Mouse (Mus musculus): ENCODE results near the gene Fam193a. TPM values are rescaled to one million over a fixed set of nuclear protein-coding genes. Genes with fewer than 3 reads are reported as not detected.

The Fam193a gene
- total and polyA plus RNA-seq, 3 experiments, result 17.4 to 74.9 (median 24.3) TPM

DNA sequence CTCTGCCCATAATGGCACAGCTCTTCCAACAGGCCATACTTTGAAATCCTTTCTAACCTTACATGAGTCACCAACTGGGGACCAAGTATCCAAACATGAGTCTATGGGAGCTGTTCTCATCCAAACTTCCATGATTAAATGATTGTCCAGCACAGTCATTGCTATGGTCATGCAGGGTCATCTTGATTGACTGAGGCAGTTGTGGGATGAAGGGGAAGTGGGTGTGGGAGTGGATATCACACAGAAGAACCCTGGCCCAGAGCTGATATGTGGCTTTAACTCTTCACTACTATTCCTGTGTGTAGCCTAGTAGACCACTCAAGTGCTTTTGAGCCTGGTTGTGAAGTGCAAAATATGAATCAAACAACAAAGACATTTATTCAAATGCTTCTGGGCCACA lies 145.4 kb downstream of the Fam193a start:
- DNase-seq (ENCODE audit: low spot score), result no peak
- H3K9me3 ChIP-seq (replicated peaks), result no peaks in the 10 kb centered on the region
- no peaks in the 10 kb centered on the region for H3K36me3 ChIP-seq (replicated peaks)
- no peak overlapping the region for H3K4me3 ChIP-seq (ENCODE audit: low read depth, low read length)
- no peaks in the 10 kb centered on the region for H3K27me3 ChIP-seq (ENCODE audit: insufficient read depth, low read length)
- peaks cover 42% of the 10 kb centered on the region for H3K4me1 ChIP-seq (ENCODE audit: insufficient read depth, low read depth, low read length)
- TF ChIP-seq TAL1 (conservative IDR thresholded peaks at IDR 0.05; ENCODE audit: low read depth, low read length) (no peak), POLR2AphosphoS5 (IDR thresholded peaks at IDR 0.05; ENCODE audit: insufficient replicate concordance, low read depth, low read length) (no peak), GATA2 (IDR thresholded peaks at IDR 0.05; ENCODE audit: borderline replicate concordance, low read depth, low read length) (no peak), GATA1 (IDR thresholded peaks at IDR 0.05; ENCODE audit: borderline replicate concordance, low read length) (no peak), CTCF (IDR thresholded peaks at IDR 0.05; ENCODE audit: low read depth, low read length) (no peak)
- ATAC-seq (ENCODE audit: extremely low read depth, insufficient number of reproducible peaks, low FRiP score, poor library complexity, severe bottlenecking), result no peak

DNA sequence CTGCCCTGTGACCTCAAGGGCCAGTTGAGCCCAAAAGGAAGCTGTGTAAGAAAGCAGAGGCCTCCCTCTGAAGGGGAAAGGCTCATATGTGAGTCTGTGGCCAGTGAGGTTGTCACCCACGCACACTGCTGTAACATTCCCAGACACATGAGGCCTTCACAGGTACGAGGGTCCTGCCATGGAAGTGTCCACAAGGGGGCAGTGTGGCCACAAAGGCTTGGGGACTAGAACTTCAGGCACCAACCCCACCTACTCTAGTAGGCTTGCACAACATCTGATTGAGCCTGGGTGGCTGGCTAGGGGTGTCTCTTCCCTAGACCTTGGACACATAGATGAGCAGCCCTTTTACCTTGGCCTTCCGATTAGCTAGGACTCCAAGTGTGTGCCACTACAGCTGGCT lies 148.2 kb downstream of the Fam193a start:
- Histone ChIP-seq H3K9me3 (replicated peaks) (no peaks in the 10 kb centered on the region), H3K4me1 (ENCODE audit: insufficient read depth, low read depth, low read length) (peaks cover 58% of the 10 kb centered on the region), H3K36me3 (replicated peaks) (no peaks in the 10 kb centered on the region), H3K4me3 (ENCODE audit: low read depth, low read length) (no peak overlapping the region), H3K27me3 (ENCODE audit: insufficient read depth, low read length) (peaks cover 5% of the 10 kb centered on the region; the same call in 1 of the 2 replicates)
- DNase-seq (ENCODE audit: low spot score), result peak; percentile 58
- ATAC-seq (ENCODE audit: extremely low read depth, insufficient number of reproducible peaks, low FRiP score, poor library complexity, severe bottlenecking), result no peak
- TF ChIP-seq CTCF (IDR thresholded peaks at IDR 0.05; ENCODE audit: low read depth, low read length) (peak; percentile 95), GATA2 (IDR thresholded peaks at IDR 0.05; ENCODE audit: borderline replicate concordance, low read depth, low read length) (no peak)

- peaks cover 52% of the 10 kb centered on the region for H3K4me1 ChIP-seq (ENCODE audit: insufficient read depth, low read depth, low read length)
- H3K27me3 ChIP-seq (ENCODE audit: insufficient read depth, low read length), result peaks cover 16% of the 10 kb centered on the region
- no peak overlapping the region for H3K4me3 ChIP-seq (ENCODE audit: low read depth, low read length)
- no peaks in the 10 kb centered on the region for H3K36me3 ChIP-seq (replicated peaks)
- no peak for DNase-seq (ENCODE audit: low spot score)
- ATAC-seq (ENCODE audit: extremely low read depth, insufficient number of reproducible peaks, low FRiP score, poor library complexity, severe bottlenecking), result no peak
- no peaks in the 10 kb centered on the region for H3K9me3 ChIP-seq (replicated peaks)
- TF ChIP-seq CTCF (IDR thresholded peaks at IDR 0.05; ENCODE audit: low read depth, low read length) (no peak), POLR2AphosphoS5 (IDR thresholded peaks at IDR 0.05; ENCODE audit: insufficient replicate concordance, low read depth, low read length) (no peak), TAL1 (conservative IDR thresholded peaks at IDR 0.05; ENCODE audit: low read depth, low read length) (no peak)
Observed at GRCm38 (mm10) chr5:34519389-34519910, 149.7 kb downstream of the Fam193a start.

DNA sequence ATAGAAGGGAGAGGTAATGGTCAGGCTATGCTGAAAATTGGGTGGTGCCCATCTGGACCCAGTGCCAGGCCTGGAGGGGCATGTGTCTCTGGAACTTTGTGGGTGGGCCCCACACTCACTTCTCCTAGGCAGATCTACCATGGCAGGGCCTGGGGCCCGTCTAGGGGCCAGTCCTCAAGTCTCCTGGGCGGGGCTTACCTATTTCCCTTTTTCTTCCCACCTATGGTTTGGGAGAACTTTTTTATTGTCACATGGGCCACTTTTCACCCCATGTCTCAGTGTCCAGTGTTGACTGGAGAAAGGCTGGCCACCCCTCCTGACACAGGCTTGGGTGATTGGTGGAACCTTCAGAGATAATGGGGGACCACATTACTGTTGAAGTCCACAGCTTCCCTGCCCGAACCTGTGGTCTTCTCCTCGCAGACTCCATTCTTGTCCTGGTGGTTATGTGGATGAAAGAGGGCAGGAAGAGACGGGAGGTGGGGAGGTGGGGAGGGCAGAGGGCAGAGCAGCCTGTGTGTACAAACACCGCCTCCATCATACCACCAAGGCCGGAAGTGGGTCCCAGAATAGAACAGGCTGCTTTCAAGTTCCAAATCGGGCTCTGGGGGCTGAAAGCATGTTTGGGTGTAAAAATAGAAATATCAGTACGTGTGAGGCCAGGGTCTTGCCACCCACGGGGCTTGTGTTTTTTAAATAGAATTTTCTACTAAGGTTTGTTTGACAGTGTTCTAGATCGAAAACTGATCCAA lies 150.9 kb downstream of the Fam193a start:
- no peak for TF ChIP-seq CTCF (IDR thresholded peaks at IDR 0.05; ENCODE audit: low read depth, low read length)
- TF ChIP-seq GATA1 (IDR thresholded peaks at IDR 0.05; ENCODE audit: borderline replicate concordance, low read length), result no peak
- TF ChIP-seq GATA2 (IDR thresholded peaks at IDR 0.05; ENCODE audit: borderline replicate concordance, low read depth, low read length), result no peak
- TF ChIP-seq TAL1 (conservative IDR thresholded peaks at IDR 0.05; ENCODE audit: low read depth, low read length), result no peak
- Histone ChIP-seq H3K27me3 (ENCODE audit: insufficient read depth, low read length) (peaks cover 18% of the 10 kb centered on the region), H3K36me3 (replicated peaks) (no peaks in the 10 kb centered on the region), H3K4me3 (ENCODE audit: low read depth, low read length) (no peak overlapping the region; the same call in 1 of the 2 replicates), H3K9me3 (replicated peaks) (no peaks in the 10 kb centered on the region), H3K4me1 (ENCODE audit: insufficient read depth, low read depth, low read length) (peaks cover 47% of the 10 kb centered on the region)
- ATAC-seq (ENCODE audit: extremely low read depth, insufficient number of reproducible peaks, low FRiP score, poor library complexity, severe bottlenecking) (peak; percentile 38; the same call in 1 of the 2 replicates), DNase-seq (ENCODE audit: low spot score) (peak; percentile 61)

DNA sequence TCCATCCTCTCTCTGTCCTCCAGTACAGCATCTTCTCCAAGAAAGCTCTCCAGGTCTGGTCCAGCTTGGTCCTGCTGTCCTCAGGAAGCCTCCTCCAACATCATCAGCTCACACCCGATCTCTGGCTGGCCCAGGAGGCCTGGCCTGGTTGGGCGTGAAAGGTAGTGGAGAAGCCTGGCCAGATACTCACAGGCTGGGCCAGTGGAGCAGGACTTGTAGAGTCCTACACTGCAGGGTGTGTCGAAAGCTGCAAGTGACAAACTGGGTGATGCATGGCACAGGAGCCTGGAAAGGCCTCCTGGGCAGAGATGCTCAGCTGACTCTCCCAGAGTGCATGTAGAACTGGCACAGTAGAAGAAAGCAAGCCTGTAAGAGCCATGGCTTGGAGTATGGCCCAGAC lies 151.6 kb downstream of the Fam193a start:
- no peak for TF ChIP-seq GATA2 (IDR thresholded peaks at IDR 0.05; ENCODE audit: borderline replicate concordance, low read depth, low read length)
- no peak for TF ChIP-seq GATA1 (IDR thresholded peaks at IDR 0.05; ENCODE audit: borderline replicate concordance, low read length)
- TF ChIP-seq CTCF (IDR thresholded peaks at IDR 0.05; ENCODE audit: low read depth, low read length), result no peak
- TF ChIP-seq POLR2AphosphoS5 (IDR thresholded peaks at IDR 0.05; ENCODE audit: insufficient replicate concordance, low read depth, low read length), result no peak
- TF ChIP-seq TAL1 (conservative IDR thresholded peaks at IDR 0.05; ENCODE audit: low read depth, low read length), result no peak
- DNase-seq (ENCODE audit: low spot score) (no peak), ATAC-seq (ENCODE audit: extremely low read depth, insufficient number of reproducible peaks, low FRiP score, poor library complexity, severe bottlenecking) (no peak)
- Histone ChIP-seq H3K36me3 (replicated peaks) (no peaks in the 10 kb centered on the region), H3K9me3 (replicated peaks) (no peaks in the 10 kb centered on the region), H3K4me1 (ENCODE audit: insufficient read depth, low read depth, low read length) (peaks cover 54% of the 10 kb centered on the region), H3K4me3 (ENCODE audit: low read depth, low read length) (no peak overlapping the region), H3K27me3 (ENCODE audit: insufficient read depth, low read length) (peaks cover 18% of the 10 kb centered on the region)

DNA sequence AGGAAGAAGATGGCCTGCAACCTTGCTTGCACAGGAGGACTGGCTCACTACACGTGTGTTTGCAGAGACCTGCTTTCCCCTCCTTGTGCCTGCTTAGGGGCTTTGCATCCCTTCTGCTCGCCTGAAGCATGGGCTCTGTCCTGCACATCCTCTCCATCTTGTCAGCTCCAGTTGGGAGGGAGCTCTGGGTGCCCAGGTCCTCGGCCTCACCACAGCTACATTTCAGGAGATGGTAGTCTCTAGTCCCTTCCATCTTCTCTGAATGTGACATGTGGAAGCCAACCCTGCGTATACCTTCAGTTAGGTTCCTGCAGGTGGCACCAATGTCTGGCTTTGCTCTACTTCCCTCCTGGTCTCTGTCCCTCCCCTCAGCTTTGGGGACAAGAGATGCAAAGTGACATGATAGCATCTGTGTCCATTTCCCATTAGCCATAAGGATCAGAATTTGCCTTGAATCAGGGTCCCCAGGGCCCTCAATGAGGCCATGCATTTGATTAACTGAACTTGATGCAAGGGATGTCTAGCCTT lies 154.3 kb downstream of the Fam193a start:
- Histone ChIP-seq H3K27me3 (ENCODE audit: insufficient read depth, low read length) (peaks cover 22% of the 10 kb centered on the region), H3K36me3 (replicated peaks) (no peaks in the 10 kb centered on the region), H3K4me1 (ENCODE audit: insufficient read depth, low read depth, low read length) (peaks cover 59% of the 10 kb centered on the region), H3K9me3 (replicated peaks) (no peaks in the 10 kb centered on the region), H3K4me3 (ENCODE audit: low read depth, low read length) (no peak overlapping the region)
- ATAC-seq (ENCODE audit: extremely low read depth, insufficient number of reproducible peaks, low FRiP score, poor library complexity, severe bottlenecking) (no peak), DNase-seq (ENCODE audit: low spot score) (no peak)
- no peak for TF ChIP-seq GATA2 (IDR thresholded peaks at IDR 0.05; ENCODE audit: borderline replicate concordance, low read depth, low read length)
- TF ChIP-seq POLR2AphosphoS5 (IDR thresholded peaks at IDR 0.05; ENCODE audit: insufficient replicate concordance, low read depth, low read length), result no peak
- no peak for TF ChIP-seq TAL1 (conservative IDR thresholded peaks at IDR 0.05; ENCODE audit: low read depth, low read length)
- TF ChIP-seq CTCF (IDR thresholded peaks at IDR 0.05; ENCODE audit: low read depth, low read length), result no peak

Measured in G1E (cell line).